Mouse (Mus musculus) urinary bladder, postnatal 36 days (tissue): ENCODE measurements around the gene Tnfrsf17.
"Not testable (repeated sequence)": the region's sequence is repeated elsewhere in the genome, so short reads cannot be mapped to it uniquely, and the experiment has no call there.

Source experiments
- DNase-seq, 2 experiments: peaks; one replicate each; pipeline ENCODE4 v3.0.0; 2022; ENCODE audit warnings: low spot score in 2 of 2, mixed read lengths in 1 of 2

The Tnfrsf17 gene

GRCm38 (mm10) chr16:11313512-11313911 lies at the start of gene Tnfrsf17:
TSS of gene Tnfrsf17 (plus strand) at chr16:11313812.
- DNase-seq = no peak

GRCm38 (mm10) chr16:11266556-11266955 lies 47.1 kb upstream of the Tnfrsf17 start:
- no peak for DNase-seq

GRCm38 (mm10) chr16:11269808-11270207 lies 43.8 kb upstream of the Tnfrsf17 start:
- peak; percentile 12 to 22 for DNase-seq

GRCm38 (mm10) chr16:11270642-11271041 lies 43.0 kb upstream of the Tnfrsf17 start:
- peak; percentile 9 to 10 for DNase-seq

- no peak for DNase-seq
These were observed 42.5 kb upstream of the Tnfrsf17 start for GRCm38 (mm10) chr16:11271073-11271472.

- no peak for DNase-seq
These were observed 36.7 kb upstream of the Tnfrsf17 start for GRCm38 (mm10) chr16:11276888-11277287.

GRCm38 (mm10) chr16:11278778-11279177 lies 34.8 kb upstream of the Tnfrsf17 start:
- DNase-seq = no peak

GRCm38 (mm10) chr16:11282655-11283232 lies 30.9 kb upstream of the Tnfrsf17 start:
- no peak for DNase-seq

- no peak for DNase-seq
These were observed 28.7 kb upstream of the Tnfrsf17 start for GRCm38 (mm10) chr16:11284881-11285280.

GRCm38 (mm10) chr16:11285949-11286348 lies 27.7 kb upstream of the Tnfrsf17 start:
- DNase-seq = no peak

GRCm38 (mm10) chr16:11288873-11289272 lies 24.7 kb upstream of the Tnfrsf17 start:
- DNase-seq = not testable (repeated sequence)

GRCm38 (mm10) chr16:11295583-11295982 lies 18.0 kb upstream of the Tnfrsf17 start:
- not testable (repeated sequence) for DNase-seq

GRCm38 (mm10) chr16:11297700-11298099 lies 15.9 kb upstream of the Tnfrsf17 start:
- DNase-seq = peak in 1 of 2 experiments; percentile 31

GRCm38 (mm10) chr16:11303741-11304140 lies 9.9 kb upstream of the Tnfrsf17 start:
- DNase-seq = no peak

- no peak for DNase-seq
These were observed 8.1 kb upstream of the Tnfrsf17 start for GRCm38 (mm10) chr16:11305531-11305930.

- DNase-seq = no peak
These were observed 2.2 kb downstream of the Tnfrsf17 start for GRCm38 (mm10) chr16:11315786-11316320.

- no peak for DNase-seq
These were observed 3.1 kb downstream of the Tnfrsf17 start for GRCm38 (mm10) chr16:11316748-11317147.

GRCm38 (mm10) chr16:11317324-11317723 lies 3.7 kb downstream of the Tnfrsf17 start:
- no peak for DNase-seq

- peak; percentile 99 for DNase-seq
These were observed 9.1 kb downstream of the Tnfrsf17 start, which contains the start of gene Snx29 for GRCm38 (mm10) chr16:11322409-11323323. TSS of gene Snx29 (plus strand) at chr16:11322908.

GRCm38 (mm10) chr16:11323324-11324051 lies 9.9 kb downstream of the Tnfrsf17 start:
- DNase-seq = peak; percentile 23 to 28

- DNase-seq = no peak
These were observed 16.6 kb downstream of the Tnfrsf17 start for GRCm38 (mm10) chr16:11330081-11330800.
